Mouse (Mus musculus) forebrain, embryonic 16.5 days (tissue): ENCODE data around the gene Gpc5. TPM values are rescaled to one million over a fixed set of nuclear protein-coding genes. Genes with fewer than 3 reads are reported as not detected.

Experiments used
- ATAC-seq: fragments of 200-750 bp; cut with Nextera tagmentation; 2 replicates; pipeline ENCODE4 v1.8.0; 2017; ENCODE audit warnings: mild to moderate bottlenecking, moderate library complexity
- H3K27ac ChIP-seq: fragments of 300-500 bp; sonication (generic); 2 replicates; pipeline ENCODE4 v1.5.1; 2014; ENCODE audit warnings: low read length, control low read depth
- H3K27me3 ChIP-seq: fragments of 300-500 bp; sonication (generic); replicated peaks from 2 replicates; pipeline ENCODE4 v1.6.1; 2014; ENCODE audit warnings: low read length; ENCODE audit not compliant: control insufficient read depth, insufficient read depth
- H3K36me3 ChIP-seq: fragments of 300-500 bp; sonication (generic); 2 replicates; pipeline ENCODE4 v1.6.1; 2014; ENCODE audit not compliant: control insufficient read depth, insufficient read depth
- H3K4me1 ChIP-seq: fragments of 300-500 bp; sonication (generic); replicated peaks from 2 replicates; pipeline ENCODE4 v1.6.1; 2014; ENCODE audit warnings: low read length; ENCODE audit not compliant: control insufficient read depth, insufficient read depth
- H3K4me2 ChIP-seq: fragments of 300-500 bp; sonication (generic); 2 replicates; pipeline ENCODE4 v1.6.1; 2014; ENCODE audit warnings: mild to moderate bottlenecking, low read length, control low read depth
- H3K4me3 ChIP-seq: fragments of 300-500 bp; sonication (generic); replicated peaks from 2 replicates; pipeline ENCODE4 v1.5.1; 2014; ENCODE audit warnings: mild to moderate bottlenecking, low read length, control low read depth
- H3K9ac ChIP-seq: fragments of 300-500 bp; sonication (generic); replicated peaks from 2 replicates; pipeline ENCODE4 v1.6.1; 2014; ENCODE audit warnings: low read depth, low read length, control low read depth
- H3K9me3 ChIP-seq: fragments of 300-500 bp; sonication (generic); 2 replicates; pipeline ENCODE4 v1.6.1; 2016; ENCODE audit warnings: low read length; ENCODE audit not compliant: control insufficient read depth
- WGBS: fragments of 180-500 bp; shearing (Covaris S2); extraction: QIAGEN DNeasy Blood & Tissue Kit; methylation state at CpG from one replicate; pipeline ENCODE4 v1.1.7; 2014; 5-methylcytosine and 5-hydroxymethylcytosine counted together
- polyA plus RNA-seq: library from polyadenylated mRNA; unstranded; fragments of >200 nt; fragmentation: Nextera tagmentation; extraction: Ambion mirVana; gene quantifications from 2 replicates; pipeline ENCODE4 v1.2.1, GENCODE M21; 2015

Gpc5 gene
- polyA plus RNA-seq, 1 experiment from 2014 or later = 3.1 TPM

GRCm38 (mm10) chr14:115477360-115477759, 385.3 kb downstream of the Gpc5 start:
- Histone ChIP-seq H3K4me1 (no peaks in the 10 kb centered on the region; the same call in 1 of the 2 replicates), H3K27ac (no peak overlapping the region), H3K27me3 (no peaks in the 10 kb centered on the region), H3K9ac (no peak overlapping the region), H3K9me3 (no peaks in the 10 kb centered on the region), H3K4me3 (no peak overlapping the region), H3K4me2 (no peak overlapping the region), H3K36me3 (no peaks in the 10 kb centered on the region)
- WGBS = 46% methylated on average over 14 of the region's 14 CpGs
- peak; percentile 54; the same call in 1 of the 2 replicates for ATAC-seq

GRCm38 (mm10) chr14:115485090-115485489, 393.1 kb downstream of the Gpc5 start:
- Histone ChIP-seq H3K36me3 (no peaks in the 10 kb centered on the region), H3K27me3 (no peaks in the 10 kb centered on the region), H3K27ac (no peak overlapping the region), H3K4me2 (no peak overlapping the region), H3K4me3 (no peak overlapping the region), H3K4me1 (no peaks in the 10 kb centered on the region), H3K9me3 (no peaks in the 10 kb centered on the region), H3K9ac (no peak overlapping the region)
- ATAC-seq = peak; percentile 85

- H3K4me1 ChIP-seq = no peaks in the 10 kb centered on the region
- no peaks in the 10 kb centered on the region for H3K9me3 ChIP-seq
- 66% methylated on average over 6 of the region's 6 CpGs for WGBS
- no peak for ATAC-seq
- no peaks in the 10 kb centered on the region for H3K36me3 ChIP-seq
- H3K9ac ChIP-seq = no peak overlapping the region
- H3K27ac ChIP-seq = no peak overlapping the region
- no peak overlapping the region for H3K4me3 ChIP-seq
- H3K4me2 ChIP-seq = no peak overlapping the region
- H3K27me3 ChIP-seq = no peaks in the 10 kb centered on the region
These were observed 408.8 kb downstream of the Gpc5 start for GRCm38 (mm10) chr14:115500794-115501193.

GRCm38 (mm10) chr14:115546516-115547282, 454.7 kb downstream of the Gpc5 start:
- no peak overlapping the region for H3K4me2 ChIP-seq
- no peak overlapping the region for H3K9ac ChIP-seq
- H3K4me1 ChIP-seq = no peaks in the 10 kb centered on the region
- H3K9me3 ChIP-seq = no peaks in the 10 kb centered on the region
- H3K27ac ChIP-seq = no peak overlapping the region
- no peak for ATAC-seq
- H3K4me3 ChIP-seq = no peak overlapping the region
- WGBS = 79% methylated on average over 4 of the region's 4 CpGs
- no peaks in the 10 kb centered on the region for H3K27me3 ChIP-seq
- no peaks in the 10 kb centered on the region for H3K36me3 ChIP-seq

GRCm38 (mm10) chr14:115551996-115552395, 460.0 kb downstream of the Gpc5 start:
- no peak overlapping the region for H3K4me3 ChIP-seq
- H3K9ac ChIP-seq = no peak overlapping the region
- H3K27me3 ChIP-seq = no peaks in the 10 kb centered on the region
- no peaks in the 10 kb centered on the region for H3K9me3 ChIP-seq
- H3K4me2 ChIP-seq = no peak overlapping the region
- H3K4me1 ChIP-seq = no peaks in the 10 kb centered on the region
- no peak overlapping the region for H3K27ac ChIP-seq
- no peak for ATAC-seq
- H3K36me3 ChIP-seq = no peaks in the 10 kb centered on the region
- WGBS = 81% methylated on average over 4 of the region's 4 CpGs

- no peak overlapping the region for H3K9ac ChIP-seq
- H3K4me1 ChIP-seq = no peaks in the 10 kb centered on the region
- H3K4me2 ChIP-seq = no peak overlapping the region
- no peaks in the 10 kb centered on the region for H3K36me3 ChIP-seq
- 89% methylated on average over 3 of the region's 3 CpGs for WGBS
- H3K27me3 ChIP-seq = no peaks in the 10 kb centered on the region
- H3K27ac ChIP-seq = no peak overlapping the region
- no peak for ATAC-seq
- H3K4me3 ChIP-seq = no peak overlapping the region
- H3K9me3 ChIP-seq = no peaks in the 10 kb centered on the region
These were observed 488.6 kb downstream of the Gpc5 start for GRCm38 (mm10) chr14:115580466-115581255.

GRCm38 (mm10) chr14:115581256-115581633, 489.2 kb downstream of the Gpc5 start:
- H3K9ac ChIP-seq = no peak overlapping the region
- H3K4me2 ChIP-seq = no peak overlapping the region
- H3K36me3 ChIP-seq = no peaks in the 10 kb centered on the region
- WGBS = 95% methylated on average over 2 of the region's 2 CpGs
- no peaks in the 10 kb centered on the region for H3K4me1 ChIP-seq
- H3K27ac ChIP-seq = no peak overlapping the region
- H3K9me3 ChIP-seq = no peaks in the 10 kb centered on the region
- no peak overlapping the region for H3K4me3 ChIP-seq
- ATAC-seq = no peak
- H3K27me3 ChIP-seq = no peaks in the 10 kb centered on the region

- H3K27me3 ChIP-seq = no peaks in the 10 kb centered on the region
- H3K4me1 ChIP-seq = no peaks in the 10 kb centered on the region
- H3K4me3 ChIP-seq = no peak overlapping the region
- no peak overlapping the region for H3K4me2 ChIP-seq
- H3K9me3 ChIP-seq = no peaks in the 10 kb centered on the region
- 72% methylated on average over 8 of the region's 8 CpGs for WGBS
- ATAC-seq = peak; percentile 78
- H3K27ac ChIP-seq = no peak overlapping the region
- no peaks in the 10 kb centered on the region for H3K36me3 ChIP-seq
- H3K9ac ChIP-seq = no peak overlapping the region
These were observed 508.4 kb downstream of the Gpc5 start for GRCm38 (mm10) chr14:115600259-115601029.

GRCm38 (mm10) chr14:115614154-115614553, 522.1 kb downstream of the Gpc5 start:
- Histone ChIP-seq H3K27me3 (no peaks in the 10 kb centered on the region), H3K4me2 (no peak overlapping the region), H3K9ac (no peak overlapping the region), H3K27ac (no peak overlapping the region), H3K36me3 (no peaks in the 10 kb centered on the region), H3K4me1 (peaks cover 2% of the 10 kb centered on the region; the same call in 1 of the 2 replicates), H3K9me3 (no peaks in the 10 kb centered on the region), H3K4me3 (no peak overlapping the region)
- ATAC-seq = no peak
- WGBS = 87% methylated on average over 4 of the region's 4 CpGs
